Mouse (Mus musculus) C2C12 (cell line): ENCODE measurements around the gene Arv1. TPM values are rescaled to one million over a fixed set of nuclear protein-coding genes. Genes with fewer than 3 reads are reported as not detected.

Experiments used
- H3K27me3 ChIP-seq: one replicate; pipeline ENCODE4 v1.6.1; 2011; ENCODE audit not compliant: control insufficient read depth, insufficient read depth, insufficient read length
- H3K36me3 ChIP-seq: one replicate; pipeline ENCODE4 v1.6.1; 2011; ENCODE audit not compliant: control insufficient read depth, insufficient read depth
- H3K4me3 ChIP-seq: one replicate; pipeline ENCODE4 v1.5.1; 2011; ENCODE audit warnings: mild to moderate bottlenecking, control low read depth; ENCODE audit not compliant: poor library complexity, insufficient read depth, severe bottlenecking
- H3K79me2 ChIP-seq: one replicate; pipeline ENCODE4 v1.6.1; 2011; ENCODE audit not compliant: control insufficient read depth, insufficient read depth
- H3K79me3 ChIP-seq: one replicate; pipeline ENCODE4 v1.6.1; 2011; ENCODE audit warnings: low read depth, control low read depth
- H3ac ChIP-seq: one replicate; pipeline ENCODE3; 2011; ENCODE audit warnings: low read depth; ENCODE audit not compliant: control insufficient read depth, insufficient read length
- CEBPB ChIP-seq: IDR thresholded peaks from one replicate; pipeline ENCODE4 v1.6.1; 2011; ENCODE audit warnings: low read depth, mild to moderate bottlenecking, control low read depth, moderate library complexity
- CTCF ChIP-seq: IDR thresholded peaks from one replicate; pipeline ENCODE4 v1.5.1; 2011; ENCODE audit not compliant: control insufficient read depth, insufficient read depth, insufficient read length
- FOSL1 ChIP-seq: IDR thresholded peaks from one replicate; pipeline ENCODE4 v1.8.0; 2011; ENCODE audit warnings: mild to moderate bottlenecking, low read length; ENCODE audit not compliant: poor library complexity, insufficient read depth, severe bottlenecking
- MAX ChIP-seq: IDR thresholded peaks from one replicate; pipeline ENCODE4 v1.6.1; 2011; ENCODE audit warnings: mild to moderate bottlenecking, control low read depth
- MYOD1 ChIP-seq: IDR thresholded peaks from one replicate; pipeline ENCODE4 v1.6.1; 2011; ENCODE audit warnings: low read depth; ENCODE audit not compliant: control insufficient read depth, insufficient read length
- MYOG ChIP-seq: IDR thresholded peaks from one replicate; pipeline ENCODE4 v1.6.1; 2011; ENCODE audit not compliant: control insufficient read depth, insufficient read length; ENCODE audit errors: extremely low read depth
- USF1 ChIP-seq: IDR thresholded peaks from one replicate; pipeline ENCODE4 v1.6.1; 2011; ENCODE audit warnings: low read depth, mild to moderate bottlenecking, control low read depth, moderate library complexity
- polyA plus RNA-seq: library from polyadenylated mRNA; unstranded; fragments of >200 nt; fragmentation: generic; extraction: Trizol; gene quantifications from one replicate; pipeline ENCODE4 v1.2.1, GENCODE M21; 2012; ENCODE audit warnings: missing spikeins

Arv1 gene
- polyA plus RNA-seq, 1 experiment = 11.4 TPM

DNA sequence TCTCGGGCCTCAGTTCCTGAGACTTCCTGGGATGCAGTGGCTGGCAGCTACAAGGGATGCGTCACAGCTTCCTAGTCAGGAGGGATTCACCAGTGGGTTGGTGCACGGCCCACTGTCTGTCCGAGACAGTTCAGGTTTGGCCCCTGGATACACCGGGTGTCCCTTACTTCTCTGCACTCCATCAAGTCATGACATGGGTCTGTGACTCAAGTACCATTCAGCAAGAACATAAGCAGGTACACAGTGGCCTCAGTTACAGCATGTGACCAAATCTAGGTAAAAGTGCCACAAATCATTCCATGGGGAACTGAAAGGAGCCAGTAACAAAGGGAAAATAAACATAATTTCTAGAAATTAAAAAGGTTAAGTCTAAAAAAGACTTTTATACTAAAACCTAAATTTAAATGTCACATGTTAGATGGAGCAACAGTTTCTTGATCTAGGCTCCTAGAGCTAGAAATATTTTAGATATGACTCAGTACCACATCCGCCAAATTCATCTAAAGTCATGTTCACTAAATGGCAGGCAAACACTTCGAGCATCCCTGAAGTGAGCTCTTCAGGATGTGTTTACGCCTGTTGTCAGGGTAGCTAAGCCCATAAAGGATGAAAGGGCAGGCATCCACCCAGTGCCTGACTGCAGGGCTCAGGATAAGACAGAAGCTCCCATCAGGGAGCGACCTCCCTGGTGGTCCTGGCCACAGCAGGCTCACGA, 40.7 kb upstream of the Arv1 start:
- Histone ChIP-seq H3K27me3 (no peaks in the 10 kb centered on the region), H3K79me2 (no peaks in the 10 kb centered on the region), H3K79me3 (no peaks in the 10 kb centered on the region), H3K36me3 (peaks cover 10% of the 10 kb centered on the region), H3ac (no peak overlapping the region), H3K4me3 (no peak overlapping the region)
- no peak for TF ChIP-seq MYOD1
- no peak for TF ChIP-seq MYOG
- no peak for TF ChIP-seq CTCF
- no peak for TF ChIP-seq MAX
- no peak for TF ChIP-seq CEBPB
- no peak for TF ChIP-seq USF1
- TF ChIP-seq FOSL1 = no peak

DNA sequence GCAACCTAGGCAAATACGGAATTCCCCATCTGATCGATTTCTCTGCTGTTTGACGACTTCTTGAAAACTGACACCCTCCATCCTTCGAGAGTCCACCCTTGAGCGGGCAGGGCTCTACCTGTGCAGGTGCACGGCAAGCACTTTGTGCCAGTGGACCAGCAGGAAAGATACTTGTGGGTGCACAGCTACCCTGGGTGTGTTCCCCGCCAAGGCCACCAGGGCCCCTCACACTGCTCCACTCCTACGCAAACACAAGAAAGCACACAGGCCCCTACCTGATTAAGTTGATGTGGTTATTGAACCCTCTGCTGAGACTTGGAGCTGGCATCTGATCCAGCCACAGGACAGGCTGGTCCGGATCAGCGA, 40.2 kb upstream of the Arv1 start:
- Histone ChIP-seq H3K79me3 (no peaks in the 10 kb centered on the region), H3ac (no peak overlapping the region), H3K79me2 (no peaks in the 10 kb centered on the region), H3K27me3 (no peaks in the 10 kb centered on the region), H3K4me3 (no peak overlapping the region), H3K36me3 (peaks cover 15% of the 10 kb centered on the region)
- TF ChIP-seq MYOG (no peak), FOSL1 (no peak), MYOD1 (no peak), CTCF (no peak), MAX (no peak), USF1 (no peak)

DNA sequence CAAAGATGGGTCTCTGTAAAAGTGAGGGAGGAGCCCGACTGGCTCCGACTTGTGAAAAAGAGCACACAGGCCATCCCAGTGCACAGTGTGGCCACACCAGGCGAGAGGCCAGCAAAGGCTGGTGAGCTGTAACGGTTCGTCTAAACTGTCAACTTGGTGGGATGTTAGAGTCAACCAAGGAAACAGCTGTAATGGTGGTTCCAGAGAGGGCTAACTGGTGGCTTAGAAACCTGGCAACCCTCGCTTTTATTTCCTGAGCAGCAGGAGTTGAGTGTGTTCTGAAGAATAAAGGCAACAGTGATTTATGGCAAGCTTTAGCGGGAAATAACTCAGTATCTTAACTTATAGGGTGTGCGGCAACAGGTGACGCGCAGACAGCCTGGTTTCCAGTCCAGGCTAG, 39.7 kb upstream of the Arv1 start:
- Histone ChIP-seq H3K4me3 (no peak overlapping the region), H3K36me3 (peaks cover 16% of the 10 kb centered on the region), H3K79me2 (no peaks in the 10 kb centered on the region), H3K79me3 (no peaks in the 10 kb centered on the region), H3ac (no peak overlapping the region), H3K27me3 (no peaks in the 10 kb centered on the region)
- TF ChIP-seq CTCF = no peak
- TF ChIP-seq USF1 = no peak
- no peak for TF ChIP-seq CEBPB
- TF ChIP-seq MYOG = no peak
- TF ChIP-seq MYOD1 = no peak
- no peak for TF ChIP-seq MAX
- TF ChIP-seq FOSL1 = no peak

DNA sequence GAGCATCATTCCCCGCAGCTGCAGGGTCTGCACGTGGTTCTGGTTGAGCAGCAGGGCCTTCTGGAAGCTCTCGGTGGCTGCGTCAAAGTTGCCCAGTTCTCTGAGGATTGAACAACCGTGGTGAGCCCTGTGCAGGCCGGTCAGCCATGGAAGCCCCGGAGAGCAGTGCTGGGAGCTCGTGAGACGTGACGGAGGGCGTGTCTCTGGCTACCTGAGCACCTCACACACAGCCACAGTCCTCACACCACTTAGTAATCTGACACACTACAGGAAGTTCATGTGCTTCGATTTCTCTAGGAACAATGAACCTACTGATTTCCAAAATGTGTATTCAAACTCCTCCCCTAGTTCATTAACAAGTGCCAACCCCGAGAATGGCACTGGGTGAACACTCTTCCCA, 33.0 kb upstream of the Arv1 start:
- Histone ChIP-seq H3K79me3 (no peaks in the 10 kb centered on the region), H3ac (no peak overlapping the region), H3K27me3 (no peaks in the 10 kb centered on the region), H3K36me3 (peaks cover 14% of the 10 kb centered on the region), H3K79me2 (no peaks in the 10 kb centered on the region), H3K4me3 (no peak overlapping the region)
- TF ChIP-seq CTCF (no peak), FOSL1 (no peak), MYOD1 (no peak), MAX (no peak)

DNA sequence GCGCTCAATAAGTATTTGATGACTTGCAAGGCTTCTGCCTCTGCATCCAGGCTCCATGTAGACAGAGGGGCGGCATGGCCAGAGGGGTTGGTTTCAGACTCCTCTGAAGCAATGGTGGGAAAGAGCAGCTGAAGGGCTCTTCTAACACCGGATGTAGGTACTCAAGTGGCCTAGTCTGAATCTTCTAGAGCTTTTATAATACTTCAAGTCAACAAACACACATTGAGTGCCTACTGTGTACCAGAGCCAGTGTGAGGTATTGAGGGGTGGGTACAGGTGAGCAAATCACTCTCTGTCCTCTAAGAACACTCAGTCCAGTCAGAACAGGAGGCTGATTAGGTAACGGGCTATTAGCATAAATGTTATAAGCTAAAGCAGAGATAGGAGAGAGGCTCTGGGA, 30.2 kb upstream of the Arv1 start:
- TF ChIP-seq FOSL1 = no peak
- no peak for TF ChIP-seq CTCF
- TF ChIP-seq MAX = no peak
- no peak overlapping the region for H3K4me3 ChIP-seq
- H3K36me3 ChIP-seq = peaks cover 12% of the 10 kb centered on the region

DNA sequence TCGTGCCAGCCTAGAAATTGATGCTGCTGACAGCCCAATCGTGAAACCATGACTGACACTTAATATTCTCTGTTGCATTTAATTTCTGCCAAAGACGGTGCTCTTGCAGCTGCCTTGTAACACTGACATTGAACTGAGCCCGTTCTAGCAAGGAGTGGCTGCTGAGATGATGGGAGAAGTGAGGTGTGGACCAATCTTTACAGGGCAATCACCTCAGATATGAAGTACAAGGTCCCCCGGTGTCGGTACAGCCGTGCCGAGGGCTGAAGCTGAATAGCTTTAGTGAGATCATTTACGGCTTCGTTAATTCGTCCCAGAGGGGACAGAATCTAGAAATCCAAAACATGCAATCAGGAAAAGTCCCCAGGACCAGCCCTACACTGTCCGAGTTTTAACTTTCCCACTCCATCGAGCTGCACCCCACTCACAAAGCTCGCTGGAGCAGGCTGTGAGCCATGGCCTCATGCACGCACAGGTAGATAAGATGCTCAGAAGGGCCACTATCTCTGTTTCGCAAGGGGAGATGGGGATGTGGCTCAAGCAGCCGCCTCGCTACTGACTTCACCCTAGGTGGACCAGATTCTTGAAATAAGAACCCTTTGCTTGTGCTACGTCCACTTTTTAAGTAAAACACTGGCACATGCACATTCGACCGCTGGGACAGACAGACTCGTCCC, 26.4 kb upstream of the Arv1 start:
- no peak overlapping the region for H3ac ChIP-seq
- TF ChIP-seq FOSL1 (no peak), USF1 (no peak), CEBPB (no peak), MAX (no peak), MYOD1 (no peak), CTCF (no peak), MYOG (no peak)
- no peak overlapping the region for H3K4me3 ChIP-seq
- no peaks in the 10 kb centered on the region for H3K79me2 ChIP-seq
- H3K79me3 ChIP-seq = no peaks in the 10 kb centered on the region
- H3K36me3 ChIP-seq = peaks cover 15% of the 10 kb centered on the region
- no peaks in the 10 kb centered on the region for H3K27me3 ChIP-seq

More for the DNA sequence above, 30.2 kb upstream of the Arv1 start:
- Histone ChIP-seq H3K27me3 (no peaks in the 10 kb centered on the region), H3ac (no peak overlapping the region), H3K79me3 (no peaks in the 10 kb centered on the region), H3K79me2 (no peaks in the 10 kb centered on the region)
